Mouse (Mus musculus) natural killer cell, adult 2 months (primary cell): ENCODE data around the gene 6330409D20Rik.

Experiments
- DNase-seq, 2 experiments: peaks; one replicate each; pipeline ENCODE4 v3.0.0; 2022; ENCODE audit warnings: low spot score in 2 of 2

The 6330409D20Rik gene

DNA sequence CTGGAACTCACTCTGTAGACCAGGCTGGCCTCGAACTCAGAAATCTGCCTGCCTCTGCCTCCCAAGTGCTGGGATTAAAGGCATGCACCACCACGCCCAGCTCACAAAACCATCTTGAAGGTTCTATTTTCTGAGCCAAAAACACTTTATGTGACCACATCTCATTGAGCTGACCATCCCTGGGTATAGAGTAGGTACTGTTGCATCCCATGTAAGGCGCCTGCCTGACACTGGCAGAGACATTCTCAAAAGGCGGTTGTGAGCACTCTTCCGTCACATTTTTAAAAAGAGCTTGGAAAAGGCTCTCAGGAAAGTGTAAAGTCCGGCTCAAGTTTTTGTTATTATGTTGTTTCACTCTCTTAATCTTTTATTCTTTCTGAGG lies 15.8 kb upstream of the 6330409D20Rik start:
- no peak for DNase-seq

DNA sequence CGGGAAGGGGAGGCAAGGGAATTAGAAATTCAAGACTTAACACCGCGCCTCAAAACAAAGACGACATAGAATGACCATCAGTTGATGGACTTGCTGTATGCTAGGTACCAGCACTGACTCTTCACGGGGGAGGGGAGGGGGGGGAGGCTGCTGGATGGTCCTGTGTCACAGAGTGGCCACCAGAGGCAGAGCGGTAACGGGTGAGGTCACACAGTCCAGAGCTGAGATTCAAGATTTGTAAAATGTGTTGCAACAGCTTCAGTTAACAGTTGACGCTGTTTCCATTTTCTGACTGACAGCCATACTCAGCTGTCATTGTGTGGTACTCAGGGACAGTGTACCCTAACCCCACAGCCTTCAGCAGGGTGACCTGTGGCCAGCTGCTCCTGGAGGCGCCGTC lies 11.4 kb upstream of the 6330409D20Rik start:
- no peak for DNase-seq

DNA sequence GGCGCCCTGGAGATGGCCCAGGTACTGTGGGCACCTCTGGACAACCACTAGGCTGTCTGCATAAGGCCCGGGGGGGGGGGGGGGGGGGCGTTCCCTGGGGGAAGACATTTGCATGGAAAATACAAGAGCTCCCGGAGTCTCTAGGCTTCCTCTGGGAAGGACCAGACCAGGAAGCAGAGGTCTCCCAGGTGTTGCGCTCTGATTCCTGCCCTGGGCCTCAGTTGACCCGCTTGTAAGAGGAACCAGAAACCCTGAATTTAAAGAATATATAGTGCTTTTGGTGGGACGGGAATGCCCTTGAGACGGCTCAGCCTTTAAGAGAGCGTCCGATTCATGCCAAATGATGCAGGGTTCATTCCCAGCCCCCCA lies 10.8 kb upstream of the 6330409D20Rik start:
- DNase-seq, result no peak

DNA sequence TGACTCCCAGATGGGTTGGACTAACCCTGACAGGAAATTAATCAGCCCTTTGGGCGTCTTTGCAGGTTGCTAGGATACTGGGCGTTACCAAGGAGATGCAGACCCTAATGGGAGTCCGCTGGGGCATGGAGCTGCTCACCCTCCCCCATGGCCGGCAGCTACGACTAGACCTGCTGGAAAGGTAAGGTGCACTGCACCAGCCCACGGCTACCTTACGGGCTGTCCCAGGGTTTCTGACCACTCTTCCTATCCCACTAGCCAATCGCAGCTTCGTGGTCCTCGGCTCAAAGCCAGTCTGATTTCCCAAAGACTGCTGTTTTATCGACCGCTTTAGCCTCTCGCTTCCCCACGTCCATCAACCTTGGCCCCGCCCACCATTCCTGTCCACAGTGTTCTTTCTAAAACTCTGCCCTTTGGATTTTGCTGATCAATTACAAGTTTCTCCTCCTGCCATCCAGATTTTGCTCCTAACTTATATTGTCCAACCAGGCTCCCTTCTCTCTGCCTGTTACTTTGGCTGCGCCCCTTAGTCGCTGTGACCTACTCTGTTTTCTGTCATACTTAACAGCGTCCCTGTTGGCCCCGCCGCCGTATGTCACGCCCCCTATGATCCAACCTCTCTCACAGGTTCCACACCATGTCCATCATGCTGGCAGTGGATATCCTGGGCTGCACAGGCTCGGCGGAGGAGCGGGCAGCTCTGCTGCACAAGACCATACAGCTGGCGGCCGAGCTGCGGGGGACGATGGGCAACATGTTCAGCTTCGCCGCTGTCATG lies 10.3 kb upstream of the 6330409D20Rik start:
- DNase-seq, result no peak

DNA sequence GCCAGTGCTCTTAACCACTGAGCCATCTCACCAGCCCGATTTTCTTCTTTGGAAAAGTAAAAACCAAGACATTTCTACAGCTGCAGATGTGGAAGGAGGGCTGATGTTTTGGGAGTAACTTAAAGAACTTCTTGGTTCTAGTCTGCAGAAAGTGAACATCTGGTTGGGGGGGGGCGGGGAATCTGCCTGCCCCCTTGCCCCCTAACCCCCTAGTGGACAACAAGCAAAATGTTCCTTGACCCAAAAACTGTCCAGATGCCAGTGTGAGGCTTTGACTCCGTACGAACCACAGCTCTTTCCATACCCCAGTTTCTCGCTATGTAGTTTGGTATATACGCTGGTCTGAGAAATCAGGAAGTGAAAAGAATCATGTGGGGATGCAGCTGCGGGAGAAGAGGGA lies 9.4 kb upstream of the 6330409D20Rik start:
- DNase-seq, result no peak

DNA sequence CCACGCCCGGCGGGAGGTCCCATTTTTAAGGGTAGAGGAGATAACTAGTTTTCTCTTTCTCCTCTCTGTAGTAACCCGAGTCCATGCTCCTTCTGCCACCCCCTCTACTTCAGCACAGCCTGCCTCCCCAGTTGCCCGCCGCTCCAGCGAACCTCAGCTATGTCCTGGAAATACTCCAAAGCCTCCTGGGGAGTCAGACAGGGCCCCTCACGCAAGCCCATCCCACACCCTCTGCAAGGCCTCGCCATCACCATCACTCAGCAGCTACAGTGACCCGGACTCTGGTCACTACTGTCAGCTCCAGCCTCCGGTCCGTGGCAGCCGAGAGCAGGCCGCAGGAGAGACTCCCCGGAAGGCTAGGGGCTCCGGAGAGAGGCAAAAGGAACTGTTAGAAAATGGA lies 8.3 kb upstream of the 6330409D20Rik start:
- DNase-seq, result no peak

DNA sequence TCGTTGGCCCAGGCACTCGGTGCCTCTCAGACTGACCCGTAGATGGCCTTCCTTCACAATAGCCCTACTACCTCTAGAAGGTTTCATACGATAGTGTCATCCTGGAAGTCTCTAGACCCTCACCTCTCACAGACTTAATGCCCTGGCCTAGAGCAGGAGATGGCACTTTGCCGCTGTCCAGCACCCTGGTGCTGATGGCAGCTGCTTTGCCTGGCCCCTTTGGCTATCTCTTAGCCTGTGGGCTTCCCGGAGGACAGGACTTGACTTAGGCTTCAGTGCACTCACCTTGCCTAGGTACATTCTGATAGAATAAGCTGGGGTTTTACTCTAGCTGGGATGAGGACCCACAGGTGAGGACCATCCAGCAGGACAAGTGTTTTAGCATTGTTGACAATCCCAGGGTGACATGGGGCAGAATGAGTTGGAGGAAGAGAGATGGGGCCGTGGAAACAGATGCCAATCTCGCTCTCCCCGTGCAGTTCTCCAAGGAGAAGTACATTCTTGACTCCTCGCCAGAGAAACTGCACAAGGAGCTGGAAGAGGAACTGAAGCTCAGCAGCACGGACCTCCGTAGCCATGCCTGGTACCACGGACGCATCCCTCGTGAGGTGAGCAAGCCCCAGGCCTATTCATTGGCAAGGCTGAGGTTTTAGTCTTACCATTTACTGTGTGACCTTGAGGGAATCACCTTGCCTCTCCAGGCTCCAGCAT lies 3.6 kb upstream of the 6330409D20Rik start:
- DNase-seq, result no peak

DNA sequence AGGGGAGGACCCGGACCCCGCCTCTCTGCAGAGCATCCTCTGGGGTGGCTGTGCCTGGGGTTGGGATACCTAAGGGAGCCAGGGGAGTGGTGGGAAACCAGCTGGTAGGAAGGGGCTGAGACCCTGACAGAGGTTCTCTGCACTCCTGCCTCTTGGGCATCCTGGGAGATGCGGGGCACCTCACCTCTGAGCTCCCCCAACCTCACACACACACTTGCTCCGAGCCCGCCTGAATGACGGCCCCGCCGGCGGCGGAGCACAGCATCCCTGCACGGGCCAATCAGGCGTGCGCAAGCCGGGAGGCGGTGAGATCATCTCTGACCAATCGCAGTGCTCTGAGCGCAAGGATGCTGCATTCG lies 1.3 kb upstream of the 6330409D20Rik start:
- DNase-seq, result no peak

DNA sequence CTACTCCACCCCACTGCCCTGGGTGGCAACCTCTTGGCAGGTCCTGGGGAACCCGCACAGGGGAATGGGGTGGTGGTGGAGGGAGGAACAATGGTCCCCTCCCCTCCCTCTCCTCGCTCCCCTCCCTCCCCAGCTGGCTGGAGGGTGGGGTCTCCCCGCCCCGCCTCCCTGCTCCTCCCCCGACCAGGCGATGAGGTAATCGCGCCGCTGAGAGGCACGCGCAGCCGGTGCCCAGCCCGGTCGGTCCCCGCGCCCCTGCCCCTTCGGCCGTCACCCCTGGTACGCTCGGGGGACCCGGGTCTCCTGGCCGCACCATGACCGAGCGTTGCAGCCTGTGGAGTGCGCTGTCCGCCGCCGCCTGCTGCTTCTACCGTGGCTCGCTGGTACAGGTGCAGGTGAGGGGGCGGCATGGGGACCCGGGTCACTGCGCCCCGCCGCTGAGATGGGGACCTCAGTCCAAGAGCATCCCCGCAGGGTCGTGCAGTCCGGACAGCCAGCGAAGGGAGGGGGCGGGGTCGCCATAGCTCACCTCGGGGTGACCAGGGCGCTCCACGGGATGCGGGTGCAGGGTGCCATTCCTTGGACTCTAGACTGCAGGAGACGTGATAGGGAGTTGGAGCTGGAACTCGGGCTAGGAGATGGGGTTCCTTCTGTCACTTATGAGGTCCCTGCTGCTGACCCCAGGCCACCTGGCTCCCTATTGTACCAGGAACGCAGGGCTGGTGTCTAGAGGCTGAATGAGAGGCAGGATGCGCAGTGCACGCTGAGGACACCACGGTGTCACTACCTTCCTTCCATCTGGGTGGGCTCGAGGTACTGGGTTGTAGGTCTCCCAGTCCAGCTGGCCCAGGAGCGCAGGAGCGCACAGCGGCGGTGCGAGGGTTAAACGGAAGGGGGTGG lies 707 bp upstream of the 6330409D20Rik start:
- no peak for DNase-seq

DNA sequence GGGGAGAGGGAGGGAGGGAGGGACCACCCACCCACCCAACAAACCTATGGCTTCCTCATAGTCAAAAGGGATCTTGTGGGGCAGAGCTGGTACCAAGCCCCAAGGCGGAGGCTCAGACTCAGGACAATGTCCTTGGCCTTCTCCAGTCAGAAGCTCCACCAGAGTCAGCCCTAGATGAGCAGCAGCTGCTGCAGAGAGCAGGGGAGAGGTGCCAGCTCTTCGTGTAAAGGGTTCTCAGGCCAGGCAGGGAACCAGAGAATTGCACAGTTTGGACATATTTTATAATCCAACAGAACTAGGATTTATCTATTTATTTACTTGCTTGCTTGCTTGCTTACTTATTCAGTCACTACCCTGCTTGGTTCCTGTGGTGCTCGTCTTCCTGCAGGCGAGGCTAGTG lies 1.5 kb downstream of the 6330409D20Rik start:
- DNase-seq, result no peak

DNA sequence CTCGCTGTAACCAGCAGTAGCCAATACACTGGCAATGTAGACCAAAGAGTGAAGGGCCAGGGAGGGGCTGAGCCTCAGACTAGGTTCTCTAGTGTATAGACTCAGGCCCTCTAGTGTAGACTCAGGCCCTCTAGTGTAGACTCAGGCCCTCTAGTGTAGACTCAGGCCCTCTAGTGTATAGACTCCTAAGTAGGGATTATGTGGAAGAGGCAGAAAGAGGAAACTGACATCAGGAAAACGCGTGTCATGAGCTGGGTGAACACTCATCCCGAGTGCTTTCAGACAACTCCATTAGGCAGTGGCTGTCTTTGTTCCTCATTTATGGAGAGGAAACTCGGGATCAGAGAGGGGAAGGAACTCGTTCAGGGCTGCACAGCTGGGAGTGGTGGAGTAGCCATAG lies 3.8 kb downstream of the 6330409D20Rik start:
- DNase-seq, result no peak

DNA sequence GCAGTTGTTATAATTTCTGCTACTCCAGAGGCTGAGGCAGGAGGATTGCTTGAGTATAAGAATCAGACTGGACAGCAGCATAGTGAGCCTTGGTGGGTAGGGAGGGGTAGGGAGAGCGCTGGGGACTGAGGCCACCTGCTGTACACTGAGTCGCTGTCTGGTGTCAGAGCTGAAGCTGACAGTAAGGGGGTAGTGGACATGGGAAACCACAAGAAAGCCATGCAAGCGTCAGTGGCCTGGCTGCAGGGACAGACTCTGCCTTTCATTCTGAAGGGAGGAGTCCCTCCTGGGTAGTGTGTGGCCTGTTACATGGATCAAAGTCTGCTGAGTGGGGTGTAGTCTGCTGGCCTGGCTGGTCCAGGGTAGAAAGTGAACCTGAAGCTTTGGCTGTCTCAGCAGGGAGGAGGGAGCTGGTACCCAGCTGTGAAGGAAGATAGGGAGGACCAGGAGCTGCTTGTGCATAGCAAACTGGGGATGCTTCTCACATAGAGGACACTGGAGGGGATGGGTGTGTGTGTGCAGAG lies 4.4 kb downstream of the 6330409D20Rik start:
- peak; percentile 52 to 73 for DNase-seq

DNA sequence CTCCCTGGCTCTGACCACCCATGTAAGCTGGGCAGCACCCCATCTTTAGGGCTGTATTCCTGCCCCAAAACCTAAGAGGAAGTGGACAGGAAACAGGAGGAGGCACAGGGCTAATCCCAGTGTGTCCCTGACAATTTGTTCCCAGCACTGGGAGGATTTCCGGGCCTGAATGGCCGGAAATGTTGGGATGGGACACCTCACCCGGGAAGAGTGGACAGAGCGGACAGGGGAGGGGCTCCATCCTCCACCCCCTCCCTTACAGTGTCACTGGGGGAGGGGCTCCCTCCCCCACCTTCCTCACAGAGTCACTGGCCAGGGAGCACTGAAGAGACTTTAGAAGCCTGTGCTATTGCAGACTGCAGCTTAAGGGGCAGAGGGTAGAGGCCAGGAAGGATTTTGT lies 5.9 kb downstream of the 6330409D20Rik start:
- DNase-seq, result no peak

DNA sequence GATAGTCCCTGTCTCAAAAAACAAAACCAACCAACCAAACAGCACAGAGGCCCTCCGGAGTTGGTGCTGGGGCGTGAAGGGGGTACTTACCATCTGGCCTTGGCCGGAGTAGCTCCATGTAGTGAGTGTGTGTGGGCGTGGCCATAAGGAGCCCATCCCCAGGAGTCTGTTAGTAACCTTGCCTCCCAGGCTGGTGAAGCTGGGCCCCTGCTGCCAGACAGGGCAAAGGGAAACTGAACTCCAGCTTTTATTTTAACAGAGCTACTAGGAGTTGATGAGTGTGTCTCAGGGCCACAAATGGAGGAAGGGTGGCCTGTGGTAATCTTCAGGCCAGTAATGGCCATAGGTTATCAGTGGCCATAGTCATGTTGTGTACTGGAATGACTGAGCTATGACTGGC lies 6.3 kb downstream of the 6330409D20Rik start:
- no peak for DNase-seq

DNA sequence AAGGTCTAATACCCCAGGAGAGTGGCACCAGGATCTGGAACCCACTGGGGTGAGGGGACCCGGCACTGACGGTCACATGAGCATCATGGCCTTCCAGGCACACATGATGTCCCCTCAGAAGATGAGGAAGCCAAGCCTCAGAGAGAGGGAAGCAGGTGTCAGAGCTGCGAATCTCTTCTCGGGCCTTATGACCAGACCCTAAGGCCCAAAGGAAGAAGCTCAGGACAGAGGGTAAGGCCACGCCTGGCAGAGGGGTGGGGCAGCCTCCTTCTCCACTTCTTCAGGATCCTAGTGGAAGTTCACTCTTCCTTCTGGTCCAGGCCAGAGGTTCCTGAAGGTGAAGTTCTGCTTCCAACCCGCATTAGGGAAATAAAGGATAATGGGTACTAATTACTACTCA lies 8.1 kb downstream of the 6330409D20Rik start:
- DNase-seq, result no peak

DNA sequence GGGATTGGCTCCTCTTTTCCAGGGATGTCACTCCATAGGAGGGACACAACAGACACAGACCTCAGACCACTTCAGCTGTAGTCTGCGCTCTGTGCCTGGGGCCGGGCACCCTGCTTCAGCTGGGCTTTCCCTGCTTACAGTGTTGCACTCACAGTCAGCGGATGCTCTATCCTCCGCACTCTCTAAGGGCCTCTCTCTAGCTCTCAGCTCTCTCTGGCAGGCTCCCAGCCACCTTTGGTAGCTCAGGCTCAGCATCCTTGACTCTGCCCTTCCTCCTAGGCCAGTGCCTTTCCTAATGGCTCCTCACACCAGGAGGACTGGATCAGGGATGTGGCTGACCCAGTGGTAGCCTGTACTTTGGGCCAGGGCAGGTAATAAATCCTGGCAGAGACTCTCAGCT lies 8.9 kb downstream of the 6330409D20Rik start:
- DNase-seq, result no peak

DNA sequence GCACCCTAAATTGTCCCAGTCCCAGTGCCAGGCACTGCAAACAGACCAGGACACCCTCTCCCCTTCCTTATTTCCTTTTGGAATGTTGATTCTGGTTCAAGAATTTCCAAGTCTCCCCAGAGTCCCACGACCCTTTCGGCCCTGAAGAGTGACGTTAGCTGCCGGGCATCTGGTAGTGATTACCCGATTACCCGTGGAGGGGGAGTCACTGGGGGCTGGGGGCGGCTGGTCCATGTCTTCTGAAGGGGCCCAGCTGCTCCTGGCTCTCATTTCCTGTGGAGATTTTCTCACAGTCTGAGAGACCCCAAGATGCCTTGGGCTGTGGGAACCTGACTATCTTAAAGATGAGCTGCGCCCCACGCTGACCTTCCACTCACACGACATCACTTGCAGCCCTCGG lies 10.0 kb downstream of the 6330409D20Rik start:
- DNase-seq, result no peak

DNA sequence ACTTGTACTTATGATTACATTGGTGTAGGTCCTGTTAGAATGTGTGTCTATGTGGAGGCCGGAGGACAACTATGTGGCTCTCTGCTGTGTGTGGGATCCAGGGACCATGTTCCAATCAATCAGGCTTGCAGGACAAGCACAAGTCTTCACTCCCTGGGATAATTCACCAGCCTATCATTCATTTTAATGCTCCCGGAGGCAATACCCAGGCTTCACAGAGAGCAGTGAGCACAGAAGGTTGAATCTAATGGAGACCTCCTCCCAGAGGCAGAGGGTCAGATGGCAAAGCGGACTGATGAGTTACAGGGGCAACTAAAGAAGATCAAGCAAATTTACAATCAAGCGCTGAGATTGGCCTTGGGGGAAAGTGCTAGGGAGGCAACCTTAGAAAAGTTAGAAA lies 11.3 kb downstream of the 6330409D20Rik start:
- no peak for DNase-seq

DNA sequence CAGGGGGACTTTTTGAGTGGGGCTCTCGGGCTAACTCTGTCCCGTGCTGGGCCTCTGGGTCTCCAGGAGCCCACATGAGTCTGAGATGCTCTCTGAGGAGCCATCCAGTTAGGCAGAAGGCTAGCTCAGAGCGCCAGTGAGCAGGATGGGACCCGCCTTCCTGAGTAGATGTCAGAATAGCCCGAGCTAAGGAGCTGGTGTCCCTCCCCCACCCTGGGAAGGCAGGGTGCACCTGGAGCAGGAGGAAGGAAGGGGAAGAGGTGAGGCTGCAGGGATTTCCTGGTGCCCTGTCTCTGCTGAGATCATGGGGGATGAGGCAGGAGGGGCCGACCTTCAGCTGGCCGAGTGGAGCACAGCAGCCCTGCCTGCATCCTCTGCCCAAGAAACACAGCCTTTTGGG lies 12.4 kb downstream of the 6330409D20Rik start:
- DNase-seq, result no peak

DNA sequence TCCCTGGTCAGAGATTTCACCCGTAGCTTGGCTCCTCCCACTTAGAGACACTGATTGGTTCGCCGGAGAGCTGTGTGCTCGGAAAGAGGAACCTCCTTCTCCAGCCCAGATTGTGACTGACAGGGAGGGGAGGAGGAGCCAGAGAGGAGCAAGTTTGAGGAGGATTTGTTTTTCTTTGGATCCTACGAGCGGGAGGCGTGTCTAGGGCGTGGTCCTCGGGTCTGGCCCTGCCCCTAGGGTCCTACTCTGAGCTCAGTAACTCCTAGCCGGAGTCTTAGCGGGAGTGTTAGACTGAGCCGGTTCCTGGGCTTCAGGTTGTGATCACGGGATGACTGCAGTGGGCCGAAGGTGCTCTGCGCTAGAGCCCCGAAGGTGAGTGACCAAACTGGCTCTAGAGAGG lies 13.4 kb downstream of the 6330409D20Rik start:
- peak; percentile 45 to 80 for DNase-seq

DNA sequence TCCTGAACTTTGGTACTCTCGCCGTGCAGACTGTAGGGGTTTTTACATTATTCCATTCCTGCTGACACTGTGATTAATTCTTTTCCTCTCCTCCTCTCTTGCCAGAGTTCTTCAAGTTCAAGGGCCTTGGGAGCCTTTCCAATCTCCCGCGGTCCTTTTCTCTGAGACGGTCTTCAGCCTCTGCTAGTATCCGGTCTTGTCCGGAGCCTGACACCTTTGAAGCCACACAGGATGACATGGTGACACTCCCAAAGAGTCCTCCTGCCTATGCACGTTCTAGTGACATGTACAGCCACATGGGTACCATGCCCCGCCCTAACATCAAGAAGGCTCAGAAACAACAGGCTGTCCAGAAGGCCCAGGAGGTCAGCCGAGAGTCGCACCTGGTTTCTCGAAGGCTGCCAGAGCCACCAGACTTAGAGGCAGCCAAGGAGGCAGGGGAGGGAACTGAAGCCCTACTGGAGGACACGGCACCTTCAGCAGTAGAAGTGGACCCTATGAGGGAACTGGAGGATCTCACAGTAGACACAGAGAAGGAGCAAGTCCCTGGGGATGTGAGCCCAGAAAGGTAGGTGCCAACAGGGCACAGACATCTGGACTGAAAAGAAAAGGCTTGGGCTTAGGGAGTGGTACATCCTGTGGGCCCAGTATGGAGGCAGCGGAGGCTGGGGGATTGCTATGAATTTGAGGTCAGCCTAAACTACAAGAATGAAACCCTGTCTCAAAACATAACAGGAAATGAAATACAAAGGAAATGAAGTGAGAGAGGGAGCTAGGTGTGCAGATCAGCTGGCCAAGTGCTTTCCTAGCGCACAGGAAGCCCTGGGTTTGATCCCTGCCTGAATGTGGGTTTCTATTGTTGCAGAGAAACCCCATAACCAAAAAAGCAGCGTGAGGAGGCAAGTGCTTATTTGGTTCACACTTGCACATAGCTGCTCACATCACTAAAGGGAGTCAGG lies 15.7 kb downstream of the 6330409D20Rik start:
- DNase-seq, result peak; percentile 57 to 71
